Mouse (Mus musculus) thymus, adult 2 months (tissue): ENCODE data around the gene Vav1. TPM values are rescaled to one million over a fixed set of nuclear protein-coding genes. Genes with fewer than 3 reads are reported as not detected.

ENCODE experiments used
- DNase-seq: peaks from one replicate; pipeline ENCODE4 v3.0.0; 2021
- H3K27ac ChIP-seq: fragments of 200-500 bp; 2 replicates; pipeline ENCODE4 v1.5.1; 2012; ENCODE audit warnings: low read length, control low read depth; ENCODE audit not compliant: control insufficient read depth, insufficient read depth
- H3K27me3 ChIP-seq: fragments of 200-500 bp; 2 replicates; pipeline ENCODE4 v1.6.1; 2012; ENCODE audit warnings: mild to moderate bottlenecking, low read length, moderate library complexity, mixed read lengths; ENCODE audit not compliant: control insufficient read depth, insufficient read depth
- H3K36me3 ChIP-seq: fragments of 200-500 bp; 2 replicates; pipeline ENCODE4 v1.6.1; 2012; ENCODE audit warnings: mild to moderate bottlenecking, low read length, moderate library complexity; ENCODE audit not compliant: control insufficient read depth, insufficient read depth
- H3K4me1 ChIP-seq: fragments of 200-500 bp; replicated peaks from 2 replicates; pipeline ENCODE4 v1.6.1; 2012; ENCODE audit warnings: low read length; ENCODE audit not compliant: control insufficient read depth, insufficient read depth
- H3K4me3 ChIP-seq: fragments of 200-500 bp; 2 replicates; pipeline ENCODE4 v1.5.1; 2012; ENCODE audit warnings: mild to moderate bottlenecking, low read length, control low read depth, moderate library complexity; ENCODE audit not compliant: control insufficient read depth, insufficient read depth
- CTCF ChIP-seq: fragments of 200-500 bp; IDR thresholded peaks from 2 replicates; pipeline ENCODE4 v1.5.1; 2012; ENCODE audit warnings: mild to moderate bottlenecking, control low read depth, low read length, moderate library complexity, borderline replicate concordance; ENCODE audit not compliant: control insufficient read depth, poor library complexity, insufficient read depth; ENCODE audit errors: extremely low read depth
- POLR2A ChIP-seq: fragments of 200-500 bp; IDR thresholded peaks from 2 replicates; pipeline ENCODE4 v1.6.1; 2012; ENCODE audit warnings: mild to moderate bottlenecking, low read length, control low read depth, moderate library complexity; ENCODE audit not compliant: control insufficient read depth, poor library complexity, insufficient read depth; ENCODE audit errors: extremely low read depth
- WGBS: fragments of 180-500 bp; shearing (Covaris S2); methylation state at CpG from one replicate; pipeline ENCODE4 v1.1.7; 2018; 5-methylcytosine and 5-hydroxymethylcytosine counted together
- polyA plus RNA-seq: library from polyadenylated mRNA; depleted of rRNA; stranded (reverse); fragments of >200 nt; gene quantifications from 2 replicates; pipeline ENCODE4 v1.2.3, GENCODE M21; 2012

Vav1 gene
- polyA plus RNA-seq, 1 experiment = 137 TPM

DNA sequence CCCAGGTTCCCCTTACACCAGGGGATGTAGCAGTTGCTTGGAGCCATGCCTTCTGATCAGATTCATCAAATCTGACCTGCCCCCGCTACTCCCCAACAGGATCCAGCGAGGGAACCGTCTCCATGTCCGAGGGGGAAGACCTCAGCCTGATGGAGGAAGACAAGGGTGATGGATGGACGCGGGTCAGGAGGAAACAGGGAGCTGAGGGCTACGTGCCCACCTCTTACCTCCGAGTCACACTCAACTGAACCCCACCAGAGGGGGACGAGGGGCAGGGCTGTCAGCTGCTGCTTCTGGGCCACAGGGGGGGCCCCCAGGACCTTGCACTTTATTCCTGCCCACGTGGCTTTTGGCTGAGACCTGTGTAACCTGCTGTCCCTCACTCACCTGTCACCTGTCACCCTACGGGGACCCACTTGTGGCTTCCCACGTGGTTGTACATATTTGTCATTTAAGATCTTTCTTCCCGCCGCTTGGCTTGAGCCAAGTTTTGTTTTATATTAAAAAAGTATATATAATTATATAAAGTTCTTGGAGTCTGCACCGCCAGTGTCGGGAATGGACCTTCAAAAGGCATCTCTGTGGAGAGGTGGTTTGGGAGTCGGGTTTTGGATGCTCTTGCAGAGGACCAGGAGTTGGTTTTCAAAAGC is 15.9 kb upstream of the Vav1 start:
- no peak overlapping the region for H3K27ac ChIP-seq
- H3K4me3 ChIP-seq = no peak overlapping the region
- TF ChIP-seq POLR2A = no peak
- TF ChIP-seq CTCF = no peak
- H3K27me3 ChIP-seq = no peaks in the 10 kb centered on the region
- no peaks in the 10 kb centered on the region for H3K36me3 ChIP-seq
- H3K4me1 ChIP-seq = peaks cover 18% of the 10 kb centered on the region
- DNase-seq = no peak
- 92% methylated on average over 17 of the region's 17 CpGs for WGBS

DNA sequence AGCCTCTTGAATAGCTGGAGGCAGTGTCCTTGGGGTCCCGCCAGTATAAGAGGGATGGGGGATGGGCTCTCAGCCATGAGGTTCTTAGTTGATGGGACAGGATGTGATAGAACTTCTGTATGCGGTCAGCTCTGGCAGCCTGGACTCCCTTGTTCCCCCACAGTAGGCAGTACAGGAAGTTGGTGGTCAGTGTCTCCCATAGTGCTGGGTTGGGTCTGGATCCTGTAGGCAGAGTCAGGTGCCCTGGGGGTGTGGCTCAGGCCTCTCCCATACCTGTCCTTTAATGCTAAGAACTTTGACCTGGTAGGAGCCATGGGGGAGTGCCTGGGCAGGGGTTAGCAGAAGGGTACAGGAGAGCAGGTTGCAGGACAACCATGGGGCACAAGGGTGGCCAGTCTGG is 14.7 kb upstream of the Vav1 start:
- WGBS = 41% methylated on average over 2 of the region's 2 CpGs
- TF ChIP-seq POLR2A (no peak), CTCF (no peak)
- H3K4me3 ChIP-seq = no peak overlapping the region
- no peaks in the 10 kb centered on the region for H3K27me3 ChIP-seq
- peaks cover 18% of the 10 kb centered on the region for H3K4me1 ChIP-seq
- H3K36me3 ChIP-seq = no peaks in the 10 kb centered on the region
- DNase-seq = no peak
- no peak overlapping the region for H3K27ac ChIP-seq

DNA sequence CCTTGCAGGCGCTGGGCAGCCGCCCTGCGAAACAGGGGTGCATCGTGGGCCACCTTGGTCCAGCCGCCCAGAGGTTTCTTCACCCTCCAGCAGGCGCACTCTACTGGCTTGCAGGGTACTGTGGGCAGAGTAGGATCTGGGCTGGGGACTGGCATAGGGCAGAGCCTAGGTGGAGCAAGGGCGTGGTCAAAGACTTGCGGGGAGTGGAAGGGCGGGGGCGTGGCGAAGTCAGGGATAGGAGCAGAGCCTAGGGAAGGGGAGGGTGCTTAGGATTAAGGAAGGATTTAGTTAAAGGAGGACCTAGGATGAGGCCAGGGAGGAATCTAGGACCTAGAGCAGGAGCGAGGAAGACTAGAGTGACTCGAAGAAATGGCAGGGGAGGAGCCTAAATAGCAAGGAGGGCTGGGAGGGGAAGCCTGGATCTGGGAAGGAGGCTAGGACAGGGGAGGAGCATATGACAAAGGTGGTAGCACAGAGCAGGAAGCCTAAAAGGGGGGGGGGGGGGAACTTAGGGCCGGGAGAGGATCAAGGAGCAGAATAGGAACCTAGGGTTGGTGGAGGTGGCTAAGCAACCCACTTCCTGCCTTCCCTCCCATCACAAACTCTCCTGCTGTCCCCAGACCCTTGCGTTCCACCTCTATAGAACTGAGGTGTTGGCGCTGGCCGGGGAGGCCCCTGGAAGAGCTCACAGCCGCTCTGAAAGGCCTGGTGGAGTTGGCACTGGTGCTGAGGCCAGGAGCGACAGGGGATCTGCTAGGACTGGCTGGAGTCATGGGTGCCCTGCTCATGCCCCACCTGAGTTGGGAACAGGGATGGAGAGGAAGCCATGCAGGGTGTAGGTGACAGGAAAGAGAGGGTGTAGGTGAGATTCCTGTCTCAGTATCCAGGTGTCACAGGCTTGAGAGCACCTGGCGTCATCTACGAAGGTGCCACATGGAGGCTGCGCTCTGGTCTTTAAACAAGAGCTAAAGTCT is 13.6 kb upstream of the Vav1 start:
- peak; percentile 49 for DNase-seq
- no peak for TF ChIP-seq CTCF
- no peak for TF ChIP-seq POLR2A
- Histone ChIP-seq H3K27me3 (no peaks in the 10 kb centered on the region), H3K4me3 (no peak overlapping the region), H3K36me3 (no peaks in the 10 kb centered on the region), H3K4me1 (peaks cover 18% of the 10 kb centered on the region), H3K27ac (no peak overlapping the region)
- WGBS = 38% methylated on average over 21 of the region's 22 CpGs

DNA sequence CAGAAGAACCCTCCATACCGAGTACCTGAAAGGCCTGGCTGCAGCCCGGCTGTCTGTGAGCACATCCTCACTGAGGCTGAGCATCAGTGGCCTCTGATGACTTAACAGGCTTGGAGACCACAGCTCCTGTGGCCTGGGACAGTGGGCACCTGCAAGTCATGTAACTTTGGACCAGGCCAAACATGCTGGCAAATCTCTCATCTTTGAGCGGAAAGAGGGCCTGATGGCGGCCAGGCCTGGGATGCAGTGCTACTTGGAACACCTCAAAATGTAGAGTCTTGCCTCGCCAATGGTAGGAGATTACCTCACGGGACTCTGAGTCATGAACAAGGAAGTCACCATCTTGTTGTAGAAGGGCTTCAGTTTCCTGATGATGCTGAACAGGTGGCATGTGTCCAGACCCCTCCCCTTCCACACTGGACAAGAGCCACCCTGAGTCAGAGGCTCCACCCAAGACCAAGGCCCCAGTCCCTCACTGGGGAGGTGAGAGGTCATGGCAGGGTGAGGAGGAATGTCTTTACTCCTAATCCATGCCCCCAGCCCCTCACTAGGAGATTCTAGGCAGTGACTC is 11.3 kb upstream of the Vav1 start:
- no peak overlapping the region for H3K4me3 ChIP-seq
- 95% methylated on average over 6 of the region's 6 CpGs for WGBS
- no peaks in the 10 kb centered on the region for H3K27me3 ChIP-seq
- no peaks in the 10 kb centered on the region for H3K36me3 ChIP-seq
- TF ChIP-seq CTCF = no peak
- TF ChIP-seq POLR2A = no peak
- DNase-seq = no peak
- H3K27ac ChIP-seq = no peak overlapping the region
- H3K4me1 ChIP-seq = peaks cover 18% of the 10 kb centered on the region

DNA sequence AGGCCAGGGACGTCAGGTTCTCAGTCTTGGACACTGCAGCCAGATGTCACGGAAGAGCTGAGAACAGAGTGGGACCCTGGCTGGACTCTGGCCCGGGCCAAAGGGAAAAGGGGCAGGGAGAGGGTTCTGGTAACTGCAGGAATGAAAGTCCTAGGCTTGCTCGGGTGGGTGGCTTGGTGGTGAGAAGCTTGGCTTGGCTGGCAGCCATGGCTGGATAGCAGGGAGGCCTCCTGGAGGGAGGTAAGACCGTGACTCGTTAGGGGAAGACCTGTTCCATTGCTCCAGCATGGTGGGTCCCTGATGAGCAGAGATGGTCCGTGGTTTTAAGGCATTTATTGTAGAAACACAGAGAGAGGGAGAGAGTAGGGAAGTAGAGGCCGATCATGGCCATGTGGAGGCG is 7.6 kb upstream of the Vav1 start:
- no peaks in the 10 kb centered on the region for H3K27me3 ChIP-seq
- H3K4me3 ChIP-seq = no peak overlapping the region
- DNase-seq = no peak
- no peaks in the 10 kb centered on the region for H3K36me3 ChIP-seq
- TF ChIP-seq POLR2A (no peak), CTCF (no peak)
- H3K4me1 ChIP-seq = peaks cover 13% of the 10 kb centered on the region
- no peak overlapping the region for H3K27ac ChIP-seq
- 73% methylated on average over 9 of the region's 9 CpGs for WGBS

DNA sequence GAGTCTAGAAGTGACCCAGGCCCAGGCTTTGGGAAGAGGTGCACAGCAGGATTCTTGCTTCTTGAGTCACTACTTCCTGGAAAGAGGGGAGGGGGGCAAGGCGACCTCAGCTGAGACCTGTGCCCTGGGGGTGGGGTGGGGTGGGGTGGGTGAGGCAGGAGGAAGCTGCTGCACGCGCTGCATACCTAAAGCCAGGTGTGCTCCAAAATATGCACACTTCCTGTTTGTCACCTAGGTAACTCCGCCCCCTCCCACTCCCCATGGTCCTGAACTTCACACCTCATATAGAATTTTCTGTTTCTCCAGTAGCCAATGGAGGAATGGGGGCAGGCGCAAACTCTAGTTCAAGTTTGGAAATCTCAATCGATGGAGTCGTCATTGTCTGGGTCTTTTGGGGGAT is 5.1 kb upstream of the Vav1 start:
- 67% methylated on average over 7 of the region's 7 CpGs for WGBS
- no peak for TF ChIP-seq POLR2A
- TF ChIP-seq CTCF = no peak
- H3K27ac ChIP-seq = no peak overlapping the region
- H3K36me3 ChIP-seq = no peaks in the 10 kb centered on the region
- no peak for DNase-seq
- peaks cover 21% of the 10 kb centered on the region for H3K4me1 ChIP-seq
- H3K27me3 ChIP-seq = no peaks in the 10 kb centered on the region
- H3K4me3 ChIP-seq = no peak overlapping the region
